Mouse (Mus musculus) hindbrain, embryonic 10.5 days (tissue): ENCODE data around the gene Camkmt. TPM values are rescaled to one million over a fixed set of nuclear protein-coding genes. Genes with fewer than 3 reads are reported as not detected.

Experiments
- DNase-seq: peaks from one replicate; pipeline ENCODE4 v3.0.0-alpha.2; 2017; ENCODE audit warnings: low spot score
- H3K27ac ChIP-seq: fragments of 300-500 bp; sonication (generic); 2 replicates; pipeline ENCODE4 v1.5.1; 2016; ENCODE audit warnings: mild to moderate bottlenecking, moderate library complexity
- H3K27me3 ChIP-seq: fragments of 300-500 bp; sonication (generic); 2 replicates; pipeline ENCODE4 v1.6.1; 2016; ENCODE audit warnings: mild to moderate bottlenecking; ENCODE audit not compliant: poor library complexity, insufficient read depth, severe bottlenecking
- H3K36me3 ChIP-seq: fragments of 300-500 bp; sonication (generic); 2 replicates; pipeline ENCODE4 v1.6.1; 2016; ENCODE audit warnings: mild to moderate bottlenecking, moderate library complexity
- H3K4me1 ChIP-seq: fragments of 300-500 bp; sonication (generic); replicated peaks from 2 replicates; pipeline ENCODE4 v1.6.1; 2016; ENCODE audit warnings: mild to moderate bottlenecking
- H3K4me3 ChIP-seq: fragments of 300-500 bp; sonication (generic); 2 replicates; pipeline ENCODE4 v1.5.1; 2016; ENCODE audit warnings: mild to moderate bottlenecking, moderate library complexity
- H3K9me3 ChIP-seq: fragments of 300-500 bp; sonication (generic); 2 replicates; pipeline ENCODE4 v1.6.1; 2016; ENCODE audit warnings: mild to moderate bottlenecking, moderate library complexity
- WGBS: fragments of 180-500 bp; shearing (Covaris S2); methylation state at CpG from one replicate; pipeline ENCODE4 v1.1.7; 2016; 5-methylcytosine and 5-hydroxymethylcytosine counted together
- polyA plus RNA-seq: library from polyadenylated mRNA; unstranded; fragments of >200 nt; fragmentation: Nextera tagmentation; extraction: Ambion mirVana; gene quantifications from 2 replicates; pipeline ENCODE4 v1.2.1, GENCODE M21; 2016

Camkmt gene
- polyA plus RNA-seq, 1 experiment from 2014 or later = 14.1 TPM

GRCm38 (mm10) chr17:85279720-85280119, 189.4 kb downstream of the Camkmt start:
- WGBS = 86% methylated on average over 7 of the region's 7 CpGs
- Histone ChIP-seq H3K4me3 (no peak overlapping the region), H3K27ac (no peak overlapping the region), H3K9me3 (0 out of 2 replicates have a peak, but pooled peaks cover 4% of the 10 kb centered on the region), H3K36me3 (no peaks in the 10 kb centered on the region), H3K4me1 (no peaks in the 10 kb centered on the region), H3K27me3 (no peaks in the 10 kb centered on the region)
- no peak for DNase-seq

- WGBS = 76% methylated on average over 5 of the region's 5 CpGs
- no peak for DNase-seq
These were observed 192.1 kb downstream of the Camkmt start for GRCm38 (mm10) chr17:85282447-85282846.

GRCm38 (mm10) chr17:85291154-85291553, 200.8 kb downstream of the Camkmt start:
- Histone ChIP-seq H3K27me3 (no peaks in the 10 kb centered on the region), H3K9me3 (peaks cover 3% of the 10 kb centered on the region; the same call in 1 of the 2 replicates), H3K4me1 (0 out of 2 replicates have a peak, but pooled peaks cover 3% of the 10 kb centered on the region), H3K27ac (no peak overlapping the region), H3K4me3 (no peak overlapping the region), H3K36me3 (no peaks in the 10 kb centered on the region)
- DNase-seq = no peak
- 92% methylated on average over 4 of the region's 4 CpGs for WGBS

More at GRCm38 (mm10) chr17:85282447-85282846, 192.1 kb downstream of the Camkmt start:
- Histone ChIP-seq H3K4me1 (no peaks in the 10 kb centered on the region), H3K4me3 (no peak overlapping the region), H3K27ac (no peak overlapping the region), H3K36me3 (no peaks in the 10 kb centered on the region), H3K27me3 (no peaks in the 10 kb centered on the region), H3K9me3 (0 out of 2 replicates have a peak, but pooled peaks cover 4% of the 10 kb centered on the region)

GRCm38 (mm10) chr17:85291601-85292000, 201.2 kb downstream of the Camkmt start:
- no peak for DNase-seq
- H3K9me3 ChIP-seq = peaks cover 3% of the 10 kb centered on the region; the same call in 1 of the 2 replicates
- no peak overlapping the region for H3K27ac ChIP-seq
- no peaks in the 10 kb centered on the region for H3K27me3 ChIP-seq
- 94% methylated on average over 5 of the region's 5 CpGs for WGBS
- no peaks in the 10 kb centered on the region for H3K36me3 ChIP-seq
- 0 out of 2 replicates have a peak, but pooled peaks cover 3% of the 10 kb centered on the region for H3K4me1 ChIP-seq
- H3K4me3 ChIP-seq = no peak overlapping the region

GRCm38 (mm10) chr17:85292276-85292675, 201.9 kb downstream of the Camkmt start:
- Histone ChIP-seq H3K9me3 (peaks cover 3% of the 10 kb centered on the region; the same call in 1 of the 2 replicates), H3K27ac (no peak overlapping the region), H3K36me3 (no peaks in the 10 kb centered on the region), H3K4me3 (no peak overlapping the region), H3K27me3 (no peaks in the 10 kb centered on the region), H3K4me1 (0 out of 2 replicates have a peak, but pooled peaks cover 3% of the 10 kb centered on the region)
- no peak for DNase-seq
- 91% methylated on average over 6 of the region's 6 CpGs for WGBS

GRCm38 (mm10) chr17:85303686-85304085, 213.3 kb downstream of the Camkmt start:
- 93% methylated on average over 3 of the region's 3 CpGs for WGBS
- H3K27me3 ChIP-seq = no peaks in the 10 kb centered on the region
- H3K4me3 ChIP-seq = no peak overlapping the region
- peaks cover 4% of the 10 kb centered on the region; the same call in 1 of the 2 replicates for H3K9me3 ChIP-seq
- no peaks in the 10 kb centered on the region for H3K36me3 ChIP-seq
- H3K4me1 ChIP-seq = no peaks in the 10 kb centered on the region
- no peak for DNase-seq
- H3K27ac ChIP-seq = no peak overlapping the region

GRCm38 (mm10) chr17:85308566-85308965, 218.2 kb downstream of the Camkmt start:
- no peaks in the 10 kb centered on the region for H3K27me3 ChIP-seq
- no peaks in the 10 kb centered on the region for H3K4me1 ChIP-seq
- H3K36me3 ChIP-seq = no peaks in the 10 kb centered on the region
- H3K4me3 ChIP-seq = no peak overlapping the region
- peaks cover under 1% of the 10 kb centered on the region; the same call in 1 of the 2 replicates for H3K9me3 ChIP-seq
- WGBS = 89% methylated on average over 7 of the region's 7 CpGs
- DNase-seq = no peak
- H3K27ac ChIP-seq = no peak overlapping the region

GRCm38 (mm10) chr17:85309046-85309445, 218.7 kb downstream of the Camkmt start:
- no peak overlapping the region for H3K4me3 ChIP-seq
- no peak for DNase-seq
- H3K36me3 ChIP-seq = no peaks in the 10 kb centered on the region
- no peak overlapping the region for H3K27ac ChIP-seq
- H3K9me3 ChIP-seq = no peaks in the 10 kb centered on the region
- H3K4me1 ChIP-seq = no peaks in the 10 kb centered on the region
- H3K27me3 ChIP-seq = no peaks in the 10 kb centered on the region
- WGBS = 94% methylated on average over 10 of the region's 10 CpGs

GRCm38 (mm10) chr17:85311348-85311747, 221.0 kb downstream of the Camkmt start:
- no peaks in the 10 kb centered on the region for H3K4me1 ChIP-seq
- no peaks in the 10 kb centered on the region for H3K36me3 ChIP-seq
- no peak overlapping the region for H3K27ac ChIP-seq
- no peaks in the 10 kb centered on the region for H3K27me3 ChIP-seq
- H3K4me3 ChIP-seq = no peak overlapping the region
- no peaks in the 10 kb centered on the region for H3K9me3 ChIP-seq
- WGBS = 87% methylated on average over 13 of the region's 13 CpGs
- no peak for DNase-seq

- Histone ChIP-seq H3K4me3 (no peak overlapping the region), H3K9me3 (no peaks in the 10 kb centered on the region), H3K4me1 (0 out of 2 replicates have a peak, but pooled peaks cover 3% of the 10 kb centered on the region), H3K36me3 (no peaks in the 10 kb centered on the region), H3K27ac (no peak overlapping the region), H3K27me3 (no peaks in the 10 kb centered on the region)
- WGBS = 84% methylated on average over 10 of the region's 10 CpGs
- no peak for DNase-seq
These were observed 228.0 kb downstream of the Camkmt start for GRCm38 (mm10) chr17:85318401-85318800.

GRCm38 (mm10) chr17:85319779-85320300, 229.5 kb downstream of the Camkmt start:
- no peak for DNase-seq
- no peaks in the 10 kb centered on the region for H3K36me3 ChIP-seq
- H3K27ac ChIP-seq = no peak overlapping the region
- WGBS = 81% methylated on average over 8 of the region's 8 CpGs
- no peak overlapping the region for H3K4me3 ChIP-seq
- 0 out of 2 replicates have a peak, but pooled peaks cover 3% of the 10 kb centered on the region for H3K4me1 ChIP-seq
- H3K27me3 ChIP-seq = no peaks in the 10 kb centered on the region
- no peaks in the 10 kb centered on the region for H3K9me3 ChIP-seq

- Histone ChIP-seq H3K4me3 (no peak overlapping the region), H3K9me3 (no peaks in the 10 kb centered on the region), H3K27ac (no peak overlapping the region), H3K36me3 (no peaks in the 10 kb centered on the region), H3K27me3 (no peaks in the 10 kb centered on the region), H3K4me1 (no peaks in the 10 kb centered on the region)
- 90% methylated on average over 10 of the region's 10 CpGs for WGBS
- DNase-seq = no peak
These were observed 238.5 kb downstream of the Camkmt start for GRCm38 (mm10) chr17:85328901-85329300.

- no peaks in the 10 kb centered on the region for H3K36me3 ChIP-seq
- no peak overlapping the region for H3K27ac ChIP-seq
- no peak for DNase-seq
- 78% methylated on average over 10 of the region's 10 CpGs for WGBS
- H3K27me3 ChIP-seq = no peaks in the 10 kb centered on the region
- no peak overlapping the region for H3K4me3 ChIP-seq
- no peaks in the 10 kb centered on the region for H3K4me1 ChIP-seq
- H3K9me3 ChIP-seq = no peaks in the 10 kb centered on the region
These were observed 245.1 kb downstream of the Camkmt start for GRCm38 (mm10) chr17:85335464-85335863.
